ENCODE assay signal across 8 mouse cellular contexts in the genomic region with DNA sequence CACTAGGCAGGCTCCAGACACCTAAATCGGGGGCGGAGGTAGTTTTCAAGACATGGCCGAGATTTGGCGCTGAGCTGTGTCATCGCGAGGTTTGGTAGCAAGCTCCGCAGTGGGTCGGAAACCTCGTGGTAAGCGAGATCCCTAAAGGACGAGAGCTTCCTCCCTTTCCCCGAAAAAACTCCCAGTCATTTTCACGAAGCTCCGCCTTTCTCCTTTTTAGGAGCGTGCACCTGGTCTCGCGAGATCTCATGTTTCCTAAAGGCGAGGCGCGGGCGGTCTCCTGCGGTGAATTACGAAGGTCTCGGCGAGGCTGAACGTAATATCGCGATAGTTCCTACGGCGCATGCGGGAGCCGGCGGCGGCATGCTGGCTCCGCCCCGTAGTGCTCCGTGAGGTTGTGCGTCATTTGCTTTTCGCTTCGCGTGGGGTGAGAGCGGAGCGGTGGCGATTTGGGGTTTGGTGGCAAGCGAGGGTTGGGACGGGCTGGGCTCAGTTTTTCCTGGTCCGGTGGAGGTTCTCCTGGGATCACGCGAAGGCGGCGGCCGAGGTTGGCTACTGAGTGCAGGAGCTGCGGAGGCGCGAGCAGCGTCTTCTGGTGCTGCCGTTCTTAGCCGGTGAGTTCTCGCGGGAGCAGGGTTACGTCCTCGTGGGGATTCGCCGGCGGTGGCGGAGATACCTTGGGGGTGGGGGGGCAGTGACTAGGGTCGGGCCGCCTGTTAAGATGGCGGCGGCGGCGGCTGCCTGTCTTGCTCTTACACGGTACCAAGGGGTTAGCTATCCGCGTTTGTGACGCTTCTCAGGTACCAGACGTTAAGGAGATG. TPM values are rescaled to one million over a fixed set of nuclear protein-coding genes. Genes with fewer than 3 reads are reported as not detected.
DNase-seq lines count a peak whose midpoint lies in the region; ATAC-seq and TF ChIP-seq lines count a peak whose summit lies in the region.

No protein-coding gene starts in this region.

- 27% methylated on average over 77 of the region's 77 CpGs for WGBS in embryonic facial prominence, embryonic 13.5 days
- WGBS in kidney, adult 2 months: under 1% methylated on average over 76 of the region's 77 CpGs
- WGBS in limb, embryonic 12.5 days: 17% methylated on average over 77 of the region's 77 CpGs
- WGBS in midbrain, embryonic 15.5 days: 19% methylated on average over 77 of the region's 77 CpGs
- 27% methylated on average over 77 of the region's 77 CpGs for WGBS in spleen, adult 2 months

- DNase-seq in 3134 (ENCODE audit: extremely low read depth, insufficient read length, low spot score): peak; percentile 97
- peak; percentile 92 to 93 for DNase-seq in adrenal gland, postnatal 36 days
- peak; percentile 93 to 97 for DNase-seq in heart, adult 18-20 months
- peak; percentile 97 for DNase-seq in kidney, adult 2 months
- DNase-seq in spleen, adult 2 months (ENCODE audit: low read depth in 1 of 2, low spot score in 2 of 2): peak; percentile 88 to 96

- peaks cover 3% of the 10 kb centered on the region for H3K27me3 ChIP-seq in embryonic facial prominence, embryonic 13.5 days
- no peaks in the 10 kb centered on the region for H3K27me3 ChIP-seq in kidney, adult 2 months (replicated peaks; ENCODE audit: control insufficient read depth, insufficient read depth, low read length)
- peaks cover 28% of the 10 kb centered on the region for H3K27me3 ChIP-seq in limb, embryonic 12.5 days
- H3K27me3 ChIP-seq in midbrain, embryonic 15.5 days (replicated peaks): no peaks in the 10 kb centered on the region
- H3K27me3 ChIP-seq in spleen, adult 2 months (ENCODE audit: control insufficient read depth, insufficient read depth, low read length): no peaks in the 10 kb centered on the region

- H3K9me3 ChIP-seq in embryonic facial prominence, embryonic 13.5 days: no peaks in the 10 kb centered on the region
- H3K9me3 ChIP-seq in limb, embryonic 12.5 days: 0 out of 2 replicates have a peak, but pooled peaks cover 3% of the 10 kb centered on the region
- H3K9me3 ChIP-seq in midbrain, embryonic 15.5 days: no peaks in the 10 kb centered on the region

- TF ChIP-seq POLR2A in kidney, adult 2 months (IDR thresholded peaks at IDR 0.05; ENCODE audit: low read depth, low read length): peak; percentile 74
- TF ChIP-seq POLR2A in spleen, adult 2 months (IDR thresholded peaks at IDR 0.05; ENCODE audit: low read depth, low read length): peak; percentile 61

- no peaks in the 10 kb centered on the region for H3K4me1 ChIP-seq in embryonic facial prominence, embryonic 13.5 days
- no peaks in the 10 kb centered on the region; the same call in 1 of the 2 replicates for H3K4me1 ChIP-seq in kidney, adult 2 months (ENCODE audit: control insufficient read depth, insufficient read depth, low read length)
- H3K4me1 ChIP-seq in limb, embryonic 12.5 days (replicated peaks): no peaks in the 10 kb centered on the region
- 0 out of 2 replicates have a peak, but pooled peaks cover 6% of the 10 kb centered on the region for H3K4me1 ChIP-seq in midbrain, embryonic 15.5 days
- peaks cover 2% of the 10 kb centered on the region; the same call in 1 of the 2 replicates for H3K4me1 ChIP-seq in spleen, adult 2 months (ENCODE audit: control insufficient read depth, insufficient read depth, insufficient read length)

- H3K36me3 ChIP-seq in embryonic facial prominence, embryonic 13.5 days: no peaks in the 10 kb centered on the region
- H3K36me3 ChIP-seq in kidney, adult 2 months (ENCODE audit: control insufficient read depth, insufficient read depth, low read length): no peaks in the 10 kb centered on the region
- no peaks in the 10 kb centered on the region for H3K36me3 ChIP-seq in limb, embryonic 12.5 days
- no peaks in the 10 kb centered on the region for H3K36me3 ChIP-seq in midbrain, embryonic 15.5 days (replicated peaks)
- H3K36me3 ChIP-seq in spleen, adult 2 months (ENCODE audit: control insufficient read depth, insufficient read depth, low read length): no peaks in the 10 kb centered on the region

- H3K27ac ChIP-seq in embryonic facial prominence, embryonic 13.5 days: peak overlapping the region; percentile 92
- H3K27ac ChIP-seq in kidney, adult 2 months (ENCODE audit: insufficient read depth, low read depth, low read length): peak overlapping the region; percentile 97
- peak overlapping the region; percentile 94 for H3K27ac ChIP-seq in limb, embryonic 12.5 days
- H3K27ac ChIP-seq in midbrain, embryonic 15.5 days: peak overlapping the region; percentile 85
- peak overlapping the region; percentile 98 for H3K27ac ChIP-seq in spleen, adult 2 months (ENCODE audit: insufficient read depth, low read length)

- peak overlapping the region; percentile 53 for H3K4me3 ChIP-seq in embryonic facial prominence, embryonic 13.5 days
- H3K4me3 ChIP-seq in kidney, adult 2 months (ENCODE audit: insufficient read depth, low read depth, low read length): peak overlapping the region; percentile 93
- H3K4me3 ChIP-seq in limb, embryonic 12.5 days (replicated peaks): peak overlapping the region; percentile 54
- peak overlapping the region; percentile 49 for H3K4me3 ChIP-seq in midbrain, embryonic 15.5 days
- H3K4me3 ChIP-seq in spleen, adult 2 months (ENCODE audit: extremely low read depth, insufficient read depth, insufficient read length): peak overlapping the region; percentile 84

- peak; percentile 88 for ATAC-seq in embryonic facial prominence, embryonic 13.5 days (ENCODE audit: insufficient number of reproducible peaks, insufficient read depth, low FRiP score, low TSS enrichment, low read depth)
- ATAC-seq in limb, embryonic 12.5 days (ENCODE audit: insufficient number of reproducible peaks, insufficient read depth, low FRiP score, low TSS enrichment, low read depth): peak; percentile 91
- peak; percentile 92 for ATAC-seq in midbrain, embryonic 15.5 days (replicated peaks)

- peak overlapping the region; percentile 63 for H3K4me2 ChIP-seq in embryonic facial prominence, embryonic 13.5 days
- H3K4me2 ChIP-seq in limb, embryonic 12.5 days: peak overlapping the region; percentile 65
- peak overlapping the region; percentile 64 for H3K4me2 ChIP-seq in midbrain, embryonic 15.5 days

- TF ChIP-seq CTCF in kidney, adult 2 months (conservative IDR thresholded peaks at IDR 0.05; ENCODE audit: insufficient read depth, insufficient read length, low read depth, low read length): no peak
- no peak for TF ChIP-seq CTCF in spleen, adult 2 months (IDR thresholded peaks at IDR 0.05; ENCODE audit: extremely low read depth, insufficient read depth, insufficient read length, insufficient replicate concordance)

- H3K9ac ChIP-seq in embryonic facial prominence, embryonic 13.5 days: peak overlapping the region; percentile 74
- peak overlapping the region; percentile 73 for H3K9ac ChIP-seq in limb, embryonic 12.5 days (replicated peaks)
- H3K9ac ChIP-seq in midbrain, embryonic 15.5 days: peak overlapping the region; percentile 55

RNA-seq across cellular contexts. Expression of gene Huwe1, which starts 2.6 kb away (rescaled TPM):
- 100 to 1,000 TPM; 207 to 238 TPM for total RNA-seq in adrenal gland, postnatal 36 days (2021)
- polyA plus RNA-seq in embryonic facial prominence, embryonic 13.5 days (2015; fragmentation: Nextera tagmentation; extraction: Ambion mirVana): 62.4 and 63.1 TPM in 2 replicates
- 100 to 1,000 TPM; 164 to 165 TPM for total RNA-seq in heart, adult 18-20 months (2021)
- polyA plus RNA-seq in kidney, adult 2 months (2012; rRNA removed): 49.6 and 52.0 TPM in 2 replicates
- 63.8 and 73.2 TPM in 2 replicates for polyA plus RNA-seq in limb, embryonic 12.5 days (2016; fragmentation: Nextera tagmentation; extraction: Ambion mirVana)
- polyA plus RNA-seq in midbrain, embryonic 15.5 days (2015; fragmentation: Nextera tagmentation; extraction: Ambion mirVana): 56.1 and 68.7 TPM in 2 replicates
- polyA plus RNA-seq in spleen, adult 2 months (2012; rRNA removed): 48.9 and 54.3 TPM in 2 replicates

Comparison
In these comparisons a context has a peak if more than half of its experiments do, and no peak if none do; other contexts are left out.
1. Peak in every context shown above with its lines: DNase-seq, ATAC-seq, H3K4me3 ChIP-seq and H3K27ac ChIP-seq.